Mouse (Mus musculus) CD4-positive, CD25-positive, alpha-beta regulatory T cell (primary cell): Measurements from ENCODE around the gene Thrsp. TPM values are rescaled to one million over a fixed set of nuclear protein-coding genes. Genes with fewer than 3 reads are reported as not detected.

ENCODE experiments used
- polyA plus RNA-seq: library from polyadenylated mRNA; unstranded; fragments of 100-300 nt; shearing (Covaris generic); gene quantifications from one replicate; pipeline ENCODE4 v1.2.1, GENCODE M21; 2017

The Thrsp gene
- not detected for polyA plus RNA-seq

GRCm38 (mm10) chr7:97416906-97417777 is at the start of gene Thrsp:
TSS of gene Thrsp (minus strand) at chr7:97417730.

GRCm38 (mm10) chr7:97451023-97451422 is 33.5 kb upstream of the Thrsp start, which contains the start of gene Kctd14:
TSS of gene Kctd14 (plus strand) at chr7:97451323.

GRCm38 (mm10) chr7:97399960-97400715 is 17.4 kb downstream of the Thrsp start, which contains the start of gene Ndufc2:
TSS of gene Ndufc2 (plus strand) at chr7:97400003.

Other genes with a start within 250 kb of the Thrsp start
- gene Usp35, start 85.7 kb downstream of the Thrsp start, polyA plus RNA-seq = 4.3 TPM
- 3.2 TPM for gene Kctd21, start 85.4 kb downstream of the Thrsp start, polyA plus RNA-seq
- gene Alg8, start 46.1 kb downstream of the Thrsp start, polyA plus RNA-seq = 18.1 TPM
- gene Ndufc2, start 17.7 kb downstream of the Thrsp start, polyA plus RNA-seq = 165 TPM
- gene Kctd14, start 33.6 kb upstream of the Thrsp start, polyA plus RNA-seq = 0.61 TPM
- 48.5 TPM for gene Ints4, start 63.2 kb upstream of the Thrsp start, polyA plus RNA-seq
- gene Aamdc, start 161.8 kb upstream of the Thrsp start, polyA plus RNA-seq = 47.4 TPM
- gene Rsf1, start 162.2 kb upstream of the Thrsp start, polyA plus RNA-seq = 50.3 TPM